Mouse (Mus musculus) spleen, adult 2 months (tissue): Measurements from ENCODE around the gene Myo3b.
"Not testable (repeated sequence)": the region's sequence is repeated elsewhere in the genome, so short reads cannot be mapped to it uniquely, and the experiment has no call there.

Source experiments
- CTCF ChIP-seq: fragments of 200-500 bp; IDR thresholded peaks from 2 replicates; pipeline ENCODE4 v1.5.1; 2011; ENCODE audit warnings: mild to moderate bottlenecking, inconsistent platforms; ENCODE audit not compliant: insufficient read depth, insufficient read length, insufficient replicate concordance; ENCODE audit errors: extremely low read depth
- POLR2A ChIP-seq: fragments of 200-500 bp; IDR thresholded peaks from 2 replicates; pipeline ENCODE4 v1.6.1; 2011; ENCODE audit warnings: low read depth, low read length, inconsistent platforms

DNA sequence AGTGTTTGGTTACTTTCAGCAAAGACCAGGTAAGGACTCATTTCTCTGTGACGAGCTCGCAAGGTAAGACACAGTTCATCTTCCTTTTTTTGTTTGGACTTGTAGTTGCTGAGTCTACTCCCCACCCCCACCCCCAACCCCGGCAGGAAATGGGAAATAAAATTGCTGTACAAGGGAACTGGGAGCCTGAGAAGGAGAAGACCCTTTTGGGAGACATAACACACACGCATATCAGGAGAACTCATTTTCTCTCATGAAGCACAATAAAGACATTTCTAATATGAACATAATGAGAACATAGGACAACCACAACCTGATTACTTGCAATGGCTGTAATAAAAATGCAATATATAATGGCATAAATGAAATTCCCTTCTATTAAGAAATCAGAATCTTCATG is 195.5 kb downstream of the Myo3b start:
- TF ChIP-seq POLR2A, CTCF: not testable (repeated sequence)
